Mouse (Mus musculus): ENCODE data around the gene Mthfd2l.

DNA sequence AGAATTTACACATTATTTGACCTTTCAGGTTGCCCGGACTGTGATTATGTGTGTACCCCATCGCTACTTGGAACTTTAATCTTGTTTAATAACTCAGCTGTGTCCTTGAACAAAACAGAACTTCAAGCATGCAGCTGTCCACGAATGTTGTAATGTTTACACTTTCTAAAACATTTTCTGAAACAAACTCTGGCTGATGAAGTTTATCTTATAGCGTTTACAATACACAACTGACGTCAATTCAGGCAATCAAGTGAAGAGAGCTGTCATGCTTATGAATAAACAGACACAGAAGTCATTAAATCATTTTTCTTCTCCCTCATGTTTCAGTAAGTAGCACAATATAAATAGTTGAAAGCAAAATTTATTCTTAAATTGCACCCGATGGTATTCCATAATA is 117.1 kb downstream of the Mthfd2l start:
- TF ChIP-seq CTCF (IDR thresholded peaks at IDR 0.05; ENCODE audit: low read depth), result no peak
- TF ChIP-seq EP300 (IDR thresholded peaks at IDR 0.05; ENCODE audit: low read depth), result no peak

All from liver, postnatal 0 days (tissue).